Mouse (Mus musculus): Measurements from ENCODE around the gene Samd13.

- no peak for TF ChIP-seq USF1 (IDR thresholded peaks at IDR 0.05; ENCODE audit: low read depth)
- TF ChIP-seq CTCF (IDR thresholded peaks at IDR 0.05; ENCODE audit: control insufficient read depth, insufficient read depth, insufficient read length): no peak
- TF ChIP-seq MAX (IDR thresholded peaks at IDR 0.05): no peak
Measured at GRCm38 (mm10) chr3:146620555-146621249, 64.7 kb downstream of the Samd13 start.

Data from C2C12 (cell line).